Mouse (Mus musculus) embryonic facial prominence, embryonic 10.5 days (tissue): ENCODE results near the gene Glul. TPM values are rescaled to one million over a fixed set of nuclear protein-coding genes. Genes with fewer than 3 reads are reported as not detected.

ENCODE experiments used
- DNase-seq: peaks from one replicate; pipeline ENCODE4 v3.0.0-alpha.2; 2017; ENCODE audit warnings: low spot score
- H3K27ac ChIP-seq: fragments of 300-500 bp; sonication (generic); replicated peaks from 2 replicates; pipeline ENCODE4 v1.5.1; 2016; ENCODE audit warnings: mild to moderate bottlenecking
- H3K27me3 ChIP-seq: fragments of 300-500 bp; sonication (generic); replicated peaks from 2 replicates; pipeline ENCODE4 v1.6.1; 2016; ENCODE audit warnings: low read depth, mild to moderate bottlenecking; ENCODE audit not compliant: poor library complexity, severe bottlenecking
- H3K36me3 ChIP-seq: fragments of 300-500 bp; sonication (generic); replicated peaks from 2 replicates; pipeline ENCODE4 v1.6.1; 2016; ENCODE audit warnings: mild to moderate bottlenecking, moderate library complexity
- H3K4me1 ChIP-seq: fragments of 300-500 bp; sonication (generic); 2 replicates; pipeline ENCODE4 v1.6.1; 2016
- H3K4me3 ChIP-seq: fragments of 300-500 bp; sonication (generic); 2 replicates; pipeline ENCODE4 v1.5.1; 2016; ENCODE audit warnings: mild to moderate bottlenecking, moderate library complexity
- H3K9me3 ChIP-seq: fragments of 300-500 bp; sonication (generic); 2 replicates; pipeline ENCODE4 v1.6.1; 2016; ENCODE audit warnings: mild to moderate bottlenecking
- WGBS: fragments of 180-500 bp; shearing (Covaris S2); methylation state at CpG from one replicate; pipeline ENCODE4 v1.1.7; 2016; 5-methylcytosine and 5-hydroxymethylcytosine counted together
- polyA plus RNA-seq: library from polyadenylated mRNA; unstranded; fragments of >200 nt; fragmentation: Nextera tagmentation; extraction: Ambion mirVana; gene quantifications from 2 replicates; pipeline ENCODE4 v1.2.1, GENCODE M21; 2016

The Glul gene
- polyA plus RNA-seq, 1 experiment from 2014 or later, result 120 TPM

- DNase-seq, result no peak
- H3K27me3 ChIP-seq, result no peaks in the 10 kb centered on the region
- H3K9me3 ChIP-seq, result no peaks in the 10 kb centered on the region
- H3K4me1 ChIP-seq, result peaks cover 40% of the 10 kb centered on the region
- 19% methylated on average over 22 of the region's 22 CpGs for WGBS
- H3K27ac ChIP-seq, result peak overlapping the region; percentile 97
- H3K36me3 ChIP-seq, result peaks cover 17% of the 10 kb centered on the region
- peak overlapping the region; percentile 88 for H3K4me3 ChIP-seq
These were observed 584 bp upstream of the Glul start for GRCm38 (mm10) chr1:153898989-153899730.

DNA sequence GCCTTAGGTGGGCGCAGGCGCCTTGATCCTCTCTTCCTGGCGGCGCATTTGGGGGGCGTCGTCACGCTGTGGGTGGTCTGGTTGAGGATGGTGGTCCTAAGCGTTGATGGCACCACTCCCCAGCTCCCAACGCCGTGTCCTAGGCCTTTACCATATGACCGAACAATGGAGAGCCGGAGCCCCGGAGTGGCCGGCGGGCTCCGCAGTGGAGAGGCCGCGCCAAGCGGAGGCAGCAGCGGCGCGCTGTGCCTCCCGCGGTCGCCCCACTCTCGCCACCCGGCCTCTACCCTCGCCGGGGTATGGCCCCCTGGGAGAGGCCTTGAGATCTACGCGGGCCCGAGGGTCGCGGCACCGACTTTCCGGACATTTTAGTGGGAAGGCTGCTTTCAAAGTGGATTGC, 637 bp downstream of the Glul start:
- peaks cover 40% of the 10 kb centered on the region for H3K4me1 ChIP-seq
- no peaks in the 10 kb centered on the region for H3K27me3 ChIP-seq
- H3K36me3 ChIP-seq, result peaks cover 29% of the 10 kb centered on the region
- DNase-seq, result no peak
- under 1% methylated on average over 36 of the region's 36 CpGs for WGBS
- H3K27ac ChIP-seq, result peak overlapping the region; percentile 97
- H3K9me3 ChIP-seq, result no peaks in the 10 kb centered on the region
- peak overlapping the region; percentile 88 for H3K4me3 ChIP-seq

- Histone ChIP-seq H3K36me3 (peaks cover 36% of the 10 kb centered on the region), H3K4me3 (peak overlapping the region; percentile 88), H3K27me3 (no peaks in the 10 kb centered on the region), H3K27ac (peak overlapping the region; percentile 97), H3K4me1 (peaks cover 40% of the 10 kb centered on the region), H3K9me3 (no peaks in the 10 kb centered on the region)
- WGBS, result 3% methylated on average over 25 of the region's 25 CpGs
- DNase-seq, result peak; percentile 61
These were observed 1.4 kb downstream of the Glul start for GRCm38 (mm10) chr1:153900860-153901730.

- H3K27ac ChIP-seq, result no peak overlapping the region
- no peaks in the 10 kb centered on the region for H3K27me3 ChIP-seq
- H3K4me3 ChIP-seq, result peak overlapping the region; percentile 18; the same call in 1 of the 2 replicates
- no peaks in the 10 kb centered on the region for H3K9me3 ChIP-seq
- DNase-seq, result no peak
- peaks cover 55% of the 10 kb centered on the region for H3K36me3 ChIP-seq
- H3K4me1 ChIP-seq, result peaks cover 40% of the 10 kb centered on the region
- 69% methylated on average over 13 of the region's 13 CpGs for WGBS
These were observed 3.3 kb downstream of the Glul start for GRCm38 (mm10) chr1:153903006-153903405.

DNA sequence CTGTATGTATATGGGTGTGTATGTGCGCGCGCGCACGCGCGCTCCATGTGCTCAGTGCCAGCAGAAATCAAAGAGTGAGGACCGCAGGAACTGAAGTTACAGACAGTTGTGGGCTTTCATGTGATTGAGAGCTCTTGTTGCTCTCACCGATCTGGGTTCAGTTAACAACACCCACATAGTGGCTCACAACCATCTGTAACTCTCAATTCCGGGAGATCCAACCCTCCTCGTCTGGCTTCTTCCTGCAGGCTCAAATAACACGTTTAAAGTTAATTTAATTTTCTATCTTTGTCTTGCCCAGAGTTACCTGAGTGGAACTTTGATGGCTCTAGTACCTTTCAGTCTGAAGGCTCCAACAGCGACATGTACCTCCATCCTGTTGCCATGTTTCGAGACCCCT, 4.5 kb downstream of the Glul start:
- 94% methylated on average over 14 of the region's 14 CpGs for WGBS
- no peaks in the 10 kb centered on the region for H3K9me3 ChIP-seq
- H3K36me3 ChIP-seq, result peaks cover 67% of the 10 kb centered on the region
- H3K4me3 ChIP-seq, result no peak overlapping the region
- H3K27me3 ChIP-seq, result no peaks in the 10 kb centered on the region
- no peak for DNase-seq
- H3K4me1 ChIP-seq, result peaks cover 33% of the 10 kb centered on the region
- H3K27ac ChIP-seq, result no peak overlapping the region

- 96% methylated on average over 3 of the region's 3 CpGs for WGBS
- peaks cover 84% of the 10 kb centered on the region for H3K36me3 ChIP-seq
- H3K9me3 ChIP-seq, result no peaks in the 10 kb centered on the region
- no peak overlapping the region for H3K4me3 ChIP-seq
- peaks cover 27% of the 10 kb centered on the region for H3K4me1 ChIP-seq
- no peaks in the 10 kb centered on the region for H3K27me3 ChIP-seq
- DNase-seq, result no peak
- H3K27ac ChIP-seq, result no peak overlapping the region
These were observed 6.1 kb downstream of the Glul start for GRCm38 (mm10) chr1:153905884-153906283.

GRCm38 (mm10) chr1:153908208-153908607, 8.5 kb downstream of the Glul start:
- Histone ChIP-seq H3K4me1 (peaks cover 4% of the 10 kb centered on the region; the same call in 1 of the 2 replicates), H3K9me3 (no peaks in the 10 kb centered on the region), H3K36me3 (peaks cover 83% of the 10 kb centered on the region), H3K4me3 (no peak overlapping the region), H3K27ac (no peak overlapping the region), H3K27me3 (no peaks in the 10 kb centered on the region)
- DNase-seq, result no peak
- WGBS, result 87% methylated on average over 6 of the region's 6 CpGs

DNA sequence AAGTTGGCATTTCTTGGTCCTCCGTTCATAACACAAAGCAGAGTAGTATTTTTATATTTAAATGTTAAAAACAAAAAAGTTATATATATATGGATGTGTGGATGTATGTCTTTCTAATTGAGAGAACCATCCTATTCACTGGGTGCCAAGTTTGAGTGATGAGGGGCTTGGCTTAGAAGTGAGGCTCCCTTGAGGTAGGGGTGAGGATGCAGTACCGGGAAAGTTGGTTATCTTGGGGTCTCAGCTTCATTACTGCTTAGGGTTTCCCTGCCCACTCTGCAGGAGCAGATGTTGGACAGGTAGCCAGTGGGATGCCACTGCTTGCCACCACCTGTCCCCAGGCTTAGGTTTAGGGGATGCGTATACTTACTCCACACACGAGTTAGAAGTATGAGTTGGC, 9.0 kb downstream of the Glul start:
- H3K27me3 ChIP-seq, result no peaks in the 10 kb centered on the region
- H3K9me3 ChIP-seq, result no peaks in the 10 kb centered on the region
- no peak overlapping the region for H3K27ac ChIP-seq
- no peaks in the 10 kb centered on the region for H3K4me1 ChIP-seq
- 93% methylated on average over 4 of the region's 4 CpGs for WGBS
- DNase-seq, result no peak
- H3K36me3 ChIP-seq, result peaks cover 78% of the 10 kb centered on the region
- no peak overlapping the region for H3K4me3 ChIP-seq

GRCm38 (mm10) chr1:153909213-153909962, 9.6 kb downstream of the Glul start:
- no peaks in the 10 kb centered on the region for H3K4me1 ChIP-seq
- H3K27me3 ChIP-seq, result no peaks in the 10 kb centered on the region
- DNase-seq, result no peak
- 94% methylated on average over 10 of the region's 10 CpGs for WGBS
- H3K27ac ChIP-seq, result no peak overlapping the region
- no peak overlapping the region for H3K4me3 ChIP-seq
- H3K36me3 ChIP-seq, result peaks cover 71% of the 10 kb centered on the region
- H3K9me3 ChIP-seq, result no peaks in the 10 kb centered on the region

GRCm38 (mm10) chr1:153909963-153910291, 10.2 kb downstream of the Glul start:
- Histone ChIP-seq H3K4me3 (no peak overlapping the region), H3K9me3 (no peaks in the 10 kb centered on the region), H3K36me3 (peaks cover 66% of the 10 kb centered on the region), H3K27me3 (no peaks in the 10 kb centered on the region), H3K4me1 (no peaks in the 10 kb centered on the region), H3K27ac (no peak overlapping the region)
- WGBS, result 92% methylated on average over 9 of the region's 9 CpGs
- DNase-seq, result no peak

DNA sequence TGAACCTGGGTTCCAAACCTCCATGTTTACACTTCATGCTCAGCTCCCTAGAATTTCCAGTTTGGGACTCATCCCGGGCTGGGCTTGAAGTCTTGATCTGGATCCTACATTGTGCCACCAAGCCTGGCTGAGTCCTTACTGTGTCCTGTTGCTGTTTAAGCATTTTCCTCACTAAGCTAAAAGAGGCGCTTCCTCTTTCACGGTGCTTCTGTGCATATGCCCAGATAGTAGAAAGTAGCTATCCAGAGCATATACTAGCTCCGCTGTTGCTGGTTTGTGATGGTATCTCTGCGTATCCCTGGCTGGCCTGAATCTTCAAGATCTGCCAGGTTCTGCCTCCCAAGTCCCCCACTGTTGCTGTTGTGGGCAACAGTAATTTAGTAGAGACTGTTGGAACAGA, 10.7 kb downstream of the Glul start:
- WGBS, result 91% methylated on average over 5 of the region's 5 CpGs
- Histone ChIP-seq H3K9me3 (no peaks in the 10 kb centered on the region), H3K27me3 (no peaks in the 10 kb centered on the region), H3K27ac (no peak overlapping the region), H3K4me3 (no peak overlapping the region), H3K36me3 (peaks cover 61% of the 10 kb centered on the region), H3K4me1 (no peaks in the 10 kb centered on the region)
- DNase-seq, result no peak

GRCm38 (mm10) chr1:153911276-153911795, 11.6 kb downstream of the Glul start:
- 86% methylated on average over 6 of the region's 6 CpGs for WGBS
- H3K36me3 ChIP-seq, result peaks cover 52% of the 10 kb centered on the region
- no peak for DNase-seq

More at GRCm38 (mm10) chr1:153911276-153911795, 11.6 kb downstream of the Glul start:
- Histone ChIP-seq H3K9me3 (no peaks in the 10 kb centered on the region), H3K4me1 (no peaks in the 10 kb centered on the region), H3K4me3 (no peak overlapping the region), H3K27me3 (no peaks in the 10 kb centered on the region), H3K27ac (no peak overlapping the region)
